Mouse (Mus musculus) Muller cell, postnatal 12 days (primary cell): ENCODE measurements around the gene Taf9.
A peak's percentile ranks its signal among the peaks of the same experiment; 100 is the strongest.

ENCODE experiments used
- DNase-seq: peaks from one replicate; pipeline ENCODE4 v3.0.0-alpha.2; 2015; ENCODE audit errors: inconsistent ontology term

Taf9 gene

GRCm38 (mm10) chr13:100669291-100670022, 18.1 kb downstream of the Taf9 start, which contains the start of gene Ccdc125:
Ccdc125 (plus strand) TSS chr13:100669717.
- peak; percentile 25 for DNase-seq

- DNase-seq = peak; percentile 0
These were observed 18.9 kb downstream of the Taf9 start for GRCm38 (mm10) chr13:100670181-100670741.

- DNase-seq = no peak
These were observed 24.7 kb downstream of the Taf9 start for GRCm38 (mm10) chr13:100675936-100676635.

- DNase-seq = no peak
These were observed 30.2 kb downstream of the Taf9 start for GRCm38 (mm10) chr13:100681615-100682014.

- DNase-seq = no peak
These were observed 31.5 kb downstream of the Taf9 start for GRCm38 (mm10) chr13:100682837-100683236.

- DNase-seq = no peak
These were observed 33.0 kb downstream of the Taf9 start for GRCm38 (mm10) chr13:100684355-100684754.

- DNase-seq = no peak
These were observed 36.1 kb downstream of the Taf9 start for GRCm38 (mm10) chr13:100687513-100687912.

GRCm38 (mm10) chr13:100697541-100697940, 46.2 kb downstream of the Taf9 start:
- no peak for DNase-seq

GRCm38 (mm10) chr13:100698866-100699265, 47.5 kb downstream of the Taf9 start:
- DNase-seq = no peak

GRCm38 (mm10) chr13:100703468-100703867, 52.1 kb downstream of the Taf9 start:
- no peak for DNase-seq
